Mouse (Mus musculus) mesoderm, embryonic 11.5 days (tissue): ENCODE data around the gene Ccnd1.
"Not testable (repeated sequence)": the region's sequence is repeated elsewhere in the genome, so short reads cannot be mapped to it uniquely, and the experiment has no call there.

Source experiments
- DNase-seq: peaks from one replicate; pipeline ENCODE4 v3.0.0-alpha.2; 2012; ENCODE audit warnings: low read depth, low spot score

Ccnd1 gene

GRCm38 (mm10) chr7:144911121-144911520 is 28.6 kb downstream of the Ccnd1 start:
- DNase-seq: no peak

GRCm38 (mm10) chr7:144908705-144909104 is 31.0 kb downstream of the Ccnd1 start:
- no peak for DNase-seq

GRCm38 (mm10) chr7:144907793-144908192 is 31.9 kb downstream of the Ccnd1 start:
- peak; percentile 63 for DNase-seq

GRCm38 (mm10) chr7:144906708-144907397 is 32.9 kb downstream of the Ccnd1 start:
- peak; percentile 86 for DNase-seq

GRCm38 (mm10) chr7:144905514-144905913 is 34.2 kb downstream of the Ccnd1 start:
- DNase-seq: not testable (repeated sequence)

GRCm38 (mm10) chr7:144898506-144898905 is 41.2 kb downstream of the Ccnd1 start:
- DNase-seq: no peak

GRCm38 (mm10) chr7:144896294-144897218 is 43.2 kb downstream of the Ccnd1 start, which contains the start of gene Fgf15:
TSS of gene Fgf15 (plus strand) at chr7:144896531.
- no peak for DNase-seq

GRCm38 (mm10) chr7:144895305-144896111 is 44.2 kb downstream of the Ccnd1 start:
- DNase-seq: peak; percentile 86

- DNase-seq: no peak
These were observed 45.0 kb downstream of the Ccnd1 start for GRCm38 (mm10) chr7:144894706-144895105.

GRCm38 (mm10) chr7:144894191-144894590 is 45.5 kb downstream of the Ccnd1 start:
- no peak for DNase-seq

GRCm38 (mm10) chr7:144892322-144892721 is 47.4 kb downstream of the Ccnd1 start:
- DNase-seq: no peak

- no peak for DNase-seq
These were observed 47.9 kb downstream of the Ccnd1 start for GRCm38 (mm10) chr7:144891863-144892262.

GRCm38 (mm10) chr7:144890661-144891060 is 49.1 kb downstream of the Ccnd1 start:
- DNase-seq: not testable (repeated sequence)

- DNase-seq: no peak
These were observed 51.0 kb downstream of the Ccnd1 start for GRCm38 (mm10) chr7:144888564-144889299.

GRCm38 (mm10) chr7:144887672-144888071 is 52.1 kb downstream of the Ccnd1 start:
- no peak for DNase-seq

- DNase-seq: no peak
These were observed 56.6 kb downstream of the Ccnd1 start for GRCm38 (mm10) chr7:144883106-144883505.
